Mouse (Mus musculus) kidney, adult 11 months (tissue): ENCODE measurements around the gene Mapkapk5.

Experiments
- DNase-seq: peaks from one replicate; pipeline ENCODE4 v3.0.0; 2022

Mapkapk5 gene

DNA sequence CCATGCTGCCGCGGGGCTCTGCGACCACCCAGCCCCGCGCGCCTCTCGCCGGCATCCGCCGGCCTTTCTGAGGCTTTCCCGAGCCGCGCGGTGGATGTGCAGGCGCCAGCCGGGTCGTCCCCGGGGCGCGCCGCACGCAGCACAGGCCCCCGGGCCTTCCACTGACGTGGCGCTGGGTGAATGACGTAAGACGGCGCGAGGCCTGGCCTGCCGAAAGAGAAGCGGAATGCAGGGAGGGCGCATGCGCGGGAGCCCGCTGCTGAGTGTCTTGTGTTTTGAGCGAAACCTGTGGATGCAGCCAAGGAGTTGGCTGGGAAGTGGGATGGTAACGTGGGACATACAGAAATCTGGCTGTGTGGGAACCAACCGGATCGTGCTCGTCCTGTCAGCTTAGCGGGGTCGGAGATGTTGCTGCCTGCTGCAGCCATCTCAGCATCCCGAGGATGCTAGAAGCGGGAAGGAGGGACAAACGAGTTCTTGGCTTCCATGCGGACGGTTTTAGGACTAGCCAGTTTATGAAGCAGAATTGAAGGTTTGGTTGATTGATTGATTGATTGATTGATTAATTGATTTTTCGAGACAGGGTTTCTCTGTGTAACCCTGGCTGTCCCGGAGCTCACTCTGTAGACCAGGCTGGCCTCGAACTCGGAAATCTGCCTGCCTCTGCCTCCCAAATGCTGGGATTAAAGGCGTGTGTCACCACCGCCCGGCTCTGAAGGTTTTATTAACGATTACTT, at the start of gene Mapkapk5:
Mapkapk5 (minus strand) TSS at position 113 of the 737 bp plus-strand sequence.
- peak; percentile 93 for DNase-seq

DNA sequence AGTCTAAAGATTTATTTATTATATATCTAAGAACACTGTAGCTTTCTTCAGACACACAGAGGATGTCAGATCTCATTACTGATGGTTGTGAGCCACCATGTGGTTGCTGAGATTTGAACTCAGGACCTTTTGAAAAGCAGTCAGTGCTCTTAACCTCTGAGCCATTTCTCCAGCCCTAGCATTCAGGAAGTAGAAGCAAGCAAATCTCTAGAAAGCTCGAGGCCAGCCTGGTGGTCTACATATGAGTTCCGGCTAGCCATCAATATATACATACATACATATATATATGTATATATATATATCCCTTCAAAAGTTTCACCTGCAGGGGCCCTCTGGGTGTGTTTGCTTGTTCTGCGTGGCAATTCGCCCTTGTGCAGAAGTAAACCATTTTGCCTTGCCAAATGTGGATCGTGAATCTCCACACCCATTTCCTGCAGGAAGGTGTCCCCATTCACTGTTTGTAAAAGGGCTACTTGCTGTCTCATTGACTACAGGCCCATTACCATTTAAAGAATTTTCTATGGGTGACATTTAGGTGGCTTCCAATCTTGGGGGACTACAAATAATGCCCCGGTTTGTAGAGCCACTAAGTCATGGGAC, 49.1 kb upstream of the Mapkapk5 start:
- DNase-seq: no peak

DNA sequence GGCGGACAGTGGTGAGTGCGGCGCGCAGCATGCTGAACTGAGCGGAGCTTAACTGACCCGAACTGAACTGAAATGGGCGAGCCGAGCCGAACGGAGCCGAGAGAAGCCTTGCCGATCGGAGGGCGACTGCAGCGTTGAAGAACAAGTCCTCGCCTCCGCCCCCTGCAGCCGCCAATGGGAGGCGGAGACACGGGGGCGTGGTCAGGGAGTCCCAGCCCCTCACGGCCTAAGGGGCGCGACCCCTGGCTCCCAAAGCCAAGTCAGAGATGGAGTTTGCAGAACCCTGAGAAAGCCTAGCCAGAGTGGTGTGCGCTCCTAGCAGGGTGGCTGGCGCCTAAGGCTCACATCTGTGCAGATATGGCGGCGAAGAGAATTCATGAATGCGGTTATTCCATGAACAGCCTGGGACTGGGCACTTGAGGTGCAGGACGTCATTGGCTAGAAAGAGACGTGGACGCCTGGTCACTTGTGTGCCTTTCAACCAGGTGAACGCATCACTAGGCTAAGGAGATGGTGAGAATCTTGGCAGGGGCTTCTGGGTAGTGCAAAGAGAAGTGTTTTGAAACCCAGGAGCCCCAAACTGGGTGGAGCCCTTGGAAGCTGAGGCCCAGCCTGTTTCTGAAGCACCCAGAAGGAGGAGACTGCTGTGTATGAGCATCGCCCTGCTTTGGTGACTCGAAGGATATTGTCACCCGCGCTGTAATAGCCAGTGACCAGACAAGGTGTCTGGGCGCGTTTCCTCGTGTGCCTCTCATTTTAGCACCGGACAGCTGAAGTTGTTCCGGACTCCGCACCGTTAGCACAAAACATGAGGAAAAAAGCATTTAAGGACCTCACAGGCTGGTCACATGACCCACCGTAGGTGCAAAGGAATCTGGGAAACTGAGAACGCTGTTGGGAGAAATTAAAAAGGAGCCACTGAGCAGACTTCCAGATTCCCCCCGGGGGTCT, 48.0 kb upstream of the Mapkapk5 start, which contains the start of gene Aldh2:
Aldh2 (minus strand) TSS at position 374 of the 951 bp plus-strand sequence.
- DNase-seq: peak; percentile 92

DNA sequence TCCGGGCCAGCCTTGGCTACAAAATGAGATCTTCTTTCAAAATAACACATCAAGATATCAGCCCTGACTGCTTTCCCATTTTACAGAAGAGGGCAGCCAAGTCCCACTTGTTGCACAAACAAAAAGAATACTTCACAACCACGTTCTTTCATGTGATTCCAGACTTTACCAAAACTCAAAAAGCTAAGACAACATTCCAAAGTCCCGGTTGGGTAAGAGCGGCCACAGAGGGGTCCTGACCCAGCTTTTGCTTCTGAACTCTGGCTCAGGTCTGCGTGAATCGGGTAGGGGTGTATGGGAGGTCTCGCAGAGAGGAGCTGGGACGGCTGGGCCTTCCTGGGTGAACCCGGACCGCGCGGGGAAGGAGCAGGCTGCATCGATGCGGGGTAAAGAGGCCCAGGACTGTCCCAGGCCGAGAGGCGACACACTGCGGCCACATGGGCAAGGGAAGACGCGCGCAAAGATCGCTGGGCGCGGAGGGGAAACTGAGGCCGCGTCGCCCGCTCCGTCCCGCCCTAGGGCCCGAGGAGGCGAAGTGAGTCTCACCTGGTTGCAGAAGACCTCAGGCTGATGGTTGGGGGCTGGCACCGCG, 47.2 kb upstream of the Mapkapk5 start:
- no peak for DNase-seq

- DNase-seq: no peak
These were observed 46.5 kb upstream of the Mapkapk5 start for GRCm38 (mm10) chr5:121592064-121592815.

DNA sequence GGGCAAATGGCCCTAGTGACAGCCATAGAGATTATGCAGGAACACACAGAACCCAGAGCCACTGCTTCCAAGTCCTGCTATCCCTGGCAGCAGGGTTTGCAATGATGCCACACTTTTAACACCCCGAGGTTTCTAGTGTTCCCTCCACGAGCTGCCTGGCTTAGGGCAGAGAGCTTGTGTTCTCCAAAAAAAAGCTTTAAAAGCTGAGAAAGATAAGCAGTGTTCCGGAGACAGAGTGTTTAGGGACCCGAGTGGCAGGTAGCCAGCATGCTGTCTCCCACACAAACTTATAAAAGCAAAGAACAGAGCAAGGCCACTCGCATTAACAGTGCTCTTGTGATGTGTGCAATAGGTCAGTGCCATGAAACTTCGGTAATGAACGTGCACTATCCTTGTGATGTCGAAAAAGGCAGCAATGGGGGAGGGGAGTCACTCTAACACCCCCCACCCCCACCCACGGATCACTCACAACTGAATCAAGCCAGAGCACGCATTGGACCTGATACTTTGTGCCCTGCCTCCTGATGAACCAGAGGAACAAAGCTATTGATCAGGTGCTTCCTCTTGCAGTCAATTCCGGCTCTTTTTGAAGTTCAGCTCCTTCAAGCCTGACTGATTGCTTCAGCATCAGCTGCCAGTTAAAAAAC, 45.8 kb upstream of the Mapkapk5 start:
- DNase-seq: no peak

- no peak for DNase-seq
These were observed 44.2 kb upstream of the Mapkapk5 start for GRCm38 (mm10) chr5:121589928-121590327.

- DNase-seq: peak; percentile 39
These were observed 40.8 kb upstream of the Mapkapk5 start for GRCm38 (mm10) chr5:121586400-121587039.

DNA sequence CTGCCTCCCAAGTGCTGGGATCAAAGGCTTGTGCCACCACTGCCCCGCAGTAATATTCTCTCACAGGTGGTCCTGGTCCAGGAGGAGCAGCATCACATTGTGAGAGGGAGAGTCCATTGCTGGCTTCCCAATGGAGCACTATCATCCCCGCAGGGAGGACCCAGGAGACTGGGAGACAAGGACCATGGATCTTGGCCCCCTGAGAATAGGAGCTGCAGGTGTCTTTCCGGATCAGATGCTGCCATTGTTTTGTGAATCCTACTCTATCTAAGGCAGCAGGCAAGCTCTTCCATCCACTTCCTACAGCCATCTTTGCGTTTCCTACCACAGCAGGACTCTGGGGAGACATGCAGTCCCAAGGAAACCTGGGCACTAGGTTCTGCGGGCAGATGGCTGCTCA, 40.0 kb upstream of the Mapkapk5 start:
- DNase-seq: no peak

GRCm38 (mm10) chr5:121585005-121585404, 39.3 kb upstream of the Mapkapk5 start:
- DNase-seq: no peak

GRCm38 (mm10) chr5:121583765-121584501, 38.2 kb upstream of the Mapkapk5 start:
- DNase-seq: peak; percentile 98

GRCm38 (mm10) chr5:121581945-121582344, 36.2 kb upstream of the Mapkapk5 start:
- no peak for DNase-seq

GRCm38 (mm10) chr5:121576927-121577488, 31.3 kb upstream of the Mapkapk5 start:
- no peak for DNase-seq

GRCm38 (mm10) chr5:121575867-121576266, 30.2 kb upstream of the Mapkapk5 start:
- no peak for DNase-seq

DNA sequence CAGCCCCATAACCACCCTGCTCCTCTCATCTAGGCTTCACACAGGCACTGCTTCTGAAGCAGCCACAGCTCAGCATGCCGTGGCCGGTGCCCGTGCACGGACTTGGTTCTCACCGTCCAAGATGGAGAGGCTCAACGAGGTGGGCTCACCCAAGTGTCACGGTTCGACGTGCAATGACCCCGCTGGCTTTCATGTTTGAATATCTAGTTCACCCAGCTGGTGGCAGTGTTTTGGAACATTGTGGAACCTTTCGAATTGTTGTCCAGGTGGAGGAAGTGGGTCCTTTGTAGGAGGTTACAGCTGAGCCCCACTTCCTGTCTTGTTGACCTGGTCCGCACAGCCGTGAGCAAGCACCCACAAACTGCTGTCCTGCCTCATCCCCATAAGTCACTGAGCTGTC, 28.4 kb upstream of the Mapkapk5 start:
- no peak for DNase-seq

DNA sequence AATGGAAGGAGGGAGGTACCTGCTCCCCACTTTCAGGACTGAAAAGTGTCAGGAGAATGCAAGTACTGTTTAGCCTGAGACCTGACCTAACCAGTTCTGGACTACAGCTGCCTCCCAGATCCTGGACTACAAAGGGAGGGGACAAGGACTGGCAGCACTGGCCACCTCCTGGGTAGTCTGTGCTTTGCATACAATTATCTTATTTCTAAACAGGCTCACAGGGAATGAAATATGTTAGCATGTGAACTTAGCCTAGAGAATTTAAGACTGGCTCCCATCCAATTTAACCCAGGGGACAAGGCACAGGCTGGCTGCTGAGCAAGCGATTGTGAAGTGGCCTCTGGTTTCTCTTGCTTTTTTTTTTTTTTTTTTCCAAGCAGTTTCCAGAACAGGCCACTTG, 25.1 kb upstream of the Mapkapk5 start:
- no peak for DNase-seq

DNA sequence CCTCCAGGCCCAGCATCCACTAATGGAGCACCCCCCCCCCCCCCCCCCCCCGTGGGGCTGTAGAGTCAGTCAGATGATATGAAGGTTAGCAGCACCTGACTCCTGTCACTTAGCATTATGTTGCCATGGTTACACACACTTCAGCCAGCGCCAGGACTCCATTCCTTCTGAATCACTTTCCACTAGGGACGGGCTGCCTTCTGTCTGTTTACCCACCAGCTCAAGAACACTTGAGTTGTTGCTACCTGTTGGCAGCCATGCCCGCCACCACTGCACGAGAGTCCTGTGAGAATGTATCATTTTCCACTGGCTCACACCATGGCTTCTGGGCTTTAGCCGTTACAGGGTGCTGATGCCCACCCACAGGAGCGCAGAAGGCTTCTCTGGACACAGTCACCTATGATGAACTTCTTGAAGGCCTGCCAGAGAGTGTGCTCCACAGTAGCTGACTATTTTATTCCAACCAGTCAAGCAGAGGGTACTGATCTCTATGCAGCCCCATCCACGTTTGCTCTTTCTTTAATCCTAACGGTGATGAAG, 24.2 kb upstream of the Mapkapk5 start:
- DNase-seq: no peak

GRCm38 (mm10) chr5:121566035-121566681, 20.5 kb upstream of the Mapkapk5 start:
- peak; percentile 80 for DNase-seq

- peak; percentile 79 for DNase-seq
These were observed 18.8 kb upstream of the Mapkapk5 start for GRCm38 (mm10) chr5:121564468-121564895.
